18 mouse cellular contexts compared by ENCODE assay signal in genomic region chr7:137147101-137147500, GRCm38 (mm10).
A peak's percentile ranks its signal among the peaks of the same experiment; 100 is the strongest.
DNase-seq lines count a peak whose midpoint lies in the region; ATAC-seq lines count a peak whose summit lies in the region.
"Had no signal": no experiment of that assay in that cellular context is flagged by ENCODE, and none has a peak within 500 bp of the region (broad histone marks: within the 10 kb centered on the region; RNA-seq: fewer than 3 reads in every experiment).

No protein-coding gene starts in this region.

- H3K36me3 ChIP-seq in forebrain, embryonic 16.5 days (ENCODE audit: control insufficient read depth, insufficient read depth) = no peaks in the 10 kb centered on the region
- H3K36me3 ChIP-seq in forebrain, embryonic 11.5 days (ENCODE audit: control insufficient read depth, insufficient read depth, low read length) = no peaks in the 10 kb centered on the region
- no peaks in the 10 kb centered on the region for H3K36me3 ChIP-seq in midbrain, embryonic 14.5 days (ENCODE audit: control insufficient read depth, insufficient read depth, low read length)
- H3K36me3 ChIP-seq in midbrain, embryonic 16.5 days (ENCODE audit: control insufficient read depth, insufficient read depth, low read length) = no peaks in the 10 kb centered on the region
- H3K36me3 ChIP-seq in limb, embryonic 15.5 days = no peaks in the 10 kb centered on the region
- H3K36me3 ChIP-seq: embryonic facial prominence, embryonic 15.5 days; hindbrain, embryonic 13.5 days; midbrain, embryonic 13.5 days; neural tube, embryonic 12.5 days had no signal

- H3K9ac ChIP-seq in forebrain, embryonic 16.5 days (replicated peaks; ENCODE audit: low read depth, low read length) = no peak overlapping the region
- H3K9ac ChIP-seq in forebrain, embryonic 11.5 days (ENCODE audit: low read length) = no peak overlapping the region
- H3K9ac ChIP-seq in midbrain, embryonic 14.5 days (replicated peaks; ENCODE audit: low read length) = no peak overlapping the region
- H3K9ac ChIP-seq in midbrain, embryonic 16.5 days (ENCODE audit: low read depth, low read length) = no peak overlapping the region
- no peak overlapping the region for H3K9ac ChIP-seq in limb, embryonic 15.5 days
- H3K9ac ChIP-seq: embryonic facial prominence, embryonic 15.5 days; hindbrain, embryonic 13.5 days; liver, embryonic 14.5 days; midbrain, embryonic 13.5 days; neural tube, embryonic 12.5 days had no signal

- H3K27ac ChIP-seq in forebrain, embryonic 16.5 days (ENCODE audit: low read length) = no peak overlapping the region
- no peak overlapping the region for H3K27ac ChIP-seq in forebrain, embryonic 11.5 days (ENCODE audit: low read depth, low read length)
- H3K27ac ChIP-seq in midbrain, embryonic 14.5 days (replicated peaks; ENCODE audit: low read depth, low read length) = no peak overlapping the region
- H3K27ac ChIP-seq in midbrain, embryonic 16.5 days (ENCODE audit: low read length) = no peak overlapping the region
- H3K27ac ChIP-seq in limb, embryonic 15.5 days = no peak overlapping the region
- H3K27ac ChIP-seq: embryonic facial prominence, embryonic 15.5 days; liver, embryonic 14.5 days; midbrain, embryonic 13.5 days; neural tube, embryonic 12.5 days had no signal

- 36% methylated on average over 12 of the region's 12 CpGs for WGBS in forebrain, embryonic 16.5 days
- 84% methylated on average over 12 of the region's 12 CpGs for WGBS in forebrain, embryonic 11.5 days
- WGBS in midbrain, embryonic 14.5 days = 78% methylated on average over 12 of the region's 12 CpGs
- WGBS in midbrain, embryonic 16.5 days = 68% methylated on average over 12 of the region's 12 CpGs
- WGBS in limb, embryonic 15.5 days = 29% methylated on average over 12 of the region's 12 CpGs

- DNase-seq in forebrain, embryonic 11.5 days (ENCODE audit: low spot score) = no peak
- peak; percentile 40 for DNase-seq in midbrain, embryonic 14.5 days
- peak; percentile 63 for DNase-seq in forelimb bud, embryonic 11.5 days (ENCODE audit: low read depth, low spot score)
- no peak for DNase-seq in gastrocnemius, postnatal 25 days
- DNase-seq: adrenal gland, postnatal 36 days; kidney, adult 11 months; kidney, postnatal 10 days; right cerebral cortex, postnatal 14 days had no signal

- H3K9me3 ChIP-seq in forebrain, embryonic 16.5 days (ENCODE audit: control insufficient read depth, low read length) = no peaks in the 10 kb centered on the region
- no peaks in the 10 kb centered on the region for H3K9me3 ChIP-seq in forebrain, embryonic 11.5 days (ENCODE audit: control insufficient read depth, low read length)
- no peaks in the 10 kb centered on the region for H3K9me3 ChIP-seq in midbrain, embryonic 14.5 days (ENCODE audit: control insufficient read depth, low read length)
- H3K9me3 ChIP-seq in midbrain, embryonic 16.5 days (replicated peaks; ENCODE audit: control insufficient read depth, low read length, poor library complexity, severe bottlenecking) = no peaks in the 10 kb centered on the region
- H3K9me3 ChIP-seq in limb, embryonic 15.5 days = no peaks in the 10 kb centered on the region
- H3K9me3 ChIP-seq: embryonic facial prominence, embryonic 15.5 days; hindbrain, embryonic 13.5 days; midbrain, embryonic 13.5 days; neural tube, embryonic 12.5 days had no signal

- peaks cover 3% of the 10 kb centered on the region; the same call in 1 of the 2 replicates for H3K27me3 ChIP-seq in forebrain, embryonic 16.5 days (replicated peaks; ENCODE audit: control insufficient read depth, insufficient read depth, low read length)
- no peaks in the 10 kb centered on the region for H3K27me3 ChIP-seq in forebrain, embryonic 11.5 days (ENCODE audit: control insufficient read depth, insufficient read depth, low read length)
- H3K27me3 ChIP-seq in midbrain, embryonic 14.5 days (ENCODE audit: control insufficient read depth, insufficient read depth, low read length) = no peaks in the 10 kb centered on the region
- no peaks in the 10 kb centered on the region for H3K27me3 ChIP-seq in midbrain, embryonic 16.5 days (ENCODE audit: control insufficient read depth, insufficient read depth, low read depth, low read length)
- H3K27me3 ChIP-seq in limb, embryonic 15.5 days = peaks cover 13% of the 10 kb centered on the region; the same call in 1 of the 2 replicates
- H3K27me3 ChIP-seq: embryonic facial prominence, embryonic 15.5 days; hindbrain, embryonic 13.5 days; midbrain, embryonic 13.5 days; neural tube, embryonic 12.5 days; Patski had no signal

- H3K4me3 ChIP-seq in forebrain, embryonic 16.5 days (replicated peaks; ENCODE audit: low read length) = no peak overlapping the region
- H3K4me3 ChIP-seq in forebrain, embryonic 11.5 days (ENCODE audit: low read depth, low read length) = no peak overlapping the region
- H3K4me3 ChIP-seq in midbrain, embryonic 14.5 days (replicated peaks; ENCODE audit: low read depth, low read length) = no peak overlapping the region
- H3K4me3 ChIP-seq in midbrain, embryonic 16.5 days (ENCODE audit: low read depth, low read length) = no peak overlapping the region
- peak overlapping the region; percentile 3; the same call in 1 of the 2 replicates for H3K4me3 ChIP-seq in limb, embryonic 15.5 days
- H3K4me3 ChIP-seq: embryonic facial prominence, embryonic 15.5 days; hindbrain, embryonic 13.5 days; midbrain, embryonic 13.5 days; neural tube, embryonic 12.5 days had no signal

- no peak overlapping the region for H3K4me2 ChIP-seq in forebrain, embryonic 16.5 days (ENCODE audit: low read length)
- H3K4me2 ChIP-seq in forebrain, embryonic 11.5 days (ENCODE audit: low read depth, low read length, severe bottlenecking) = no peak overlapping the region
- H3K4me2 ChIP-seq in midbrain, embryonic 14.5 days (ENCODE audit: low read length) = no peak overlapping the region
- no peak overlapping the region for H3K4me2 ChIP-seq in midbrain, embryonic 16.5 days (ENCODE audit: low read length)
- H3K4me2 ChIP-seq in limb, embryonic 15.5 days = 0 out of 2 replicates have a peak overlapping the region, but pooled peaks have one; percentile 14
- H3K4me2 ChIP-seq: embryonic facial prominence, embryonic 15.5 days; hindbrain, embryonic 13.5 days; midbrain, embryonic 13.5 days; neural tube, embryonic 12.5 days had no signal

- peaks cover 8% of the 10 kb centered on the region for H3K4me1 ChIP-seq in forebrain, embryonic 16.5 days (replicated peaks; ENCODE audit: control insufficient read depth, insufficient read depth, low read length)
- no peaks in the 10 kb centered on the region for H3K4me1 ChIP-seq in forebrain, embryonic 11.5 days (replicated peaks; ENCODE audit: control insufficient read depth, insufficient read depth, low read length)
- peaks cover 17% of the 10 kb centered on the region for H3K4me1 ChIP-seq in midbrain, embryonic 14.5 days (ENCODE audit: control insufficient read depth, insufficient read depth, low read length)
- H3K4me1 ChIP-seq in midbrain, embryonic 16.5 days (ENCODE audit: control insufficient read depth, insufficient read depth, low read length) = peaks cover 9% of the 10 kb centered on the region; the same call in 1 of the 2 replicates
- peaks cover 28% of the 10 kb centered on the region for H3K4me1 ChIP-seq in limb, embryonic 15.5 days

- ATAC-seq in forebrain, embryonic 16.5 days = peak; percentile 65; the same call in 1 of the 2 replicates
- no peak for ATAC-seq in forebrain, embryonic 11.5 days (replicated peaks; ENCODE audit: low FRiP score)
- no peak for ATAC-seq in midbrain, embryonic 14.5 days (ENCODE audit: low FRiP score, low TSS enrichment)
- ATAC-seq in midbrain, embryonic 16.5 days = no peak
- no peak for ATAC-seq in limb, embryonic 15.5 days (ENCODE audit: insufficient number of reproducible peaks, low FRiP score, low TSS enrichment, low read depth)
- ATAC-seq: activated CD4-positive, CD25-positive, alpha-beta regulatory T cell, adult 4 months; midbrain, embryonic 13.5 days; Patski had no signal

Comparison
In these comparisons a context has a peak if more than half of its experiments do, and no peak if none do; other contexts are left out.
1. DNase-seq: peak in midbrain, embryonic 14.5 days (single experiment) and forelimb bud, embryonic 11.5 days (single experiment); none in forebrain, embryonic 11.5 days (single experiment) and gastrocnemius, postnatal 25 days (single experiment).